Mouse (Mus musculus): Measurements from ENCODE around the gene Nkrf.

Gene Nkrf

GRCm38 (mm10) chrX:36863766-36864608 is 38.7 kb downstream of the Nkrf start:
- in situ Hi-C loops (cut with MboI, MseI) = no loop called here

- in situ Hi-C loops (cut with MboI, MseI) = no loop called here
Observed at GRCm38 (mm10) chrX:36852631-36853030, 50.1 kb downstream of the Nkrf start.

- in situ Hi-C loops (cut with MboI, MseI) = no loop called here
Observed at GRCm38 (mm10) chrX:36847152-36847551, 55.5 kb downstream of the Nkrf start.

- in situ Hi-C loops (cut with MboI, MseI) = loop anchor here in 1 of 2 experiments (5.0 kb wide), 1 partner anchor 184 kb away; no protein-coding TSS in a partner anchor
Observed at GRCm38 (mm10) chrX:36843346-36843990, 59.2 kb downstream of the Nkrf start.

GRCm38 (mm10) chrX:36841698-36842097 is 61.0 kb downstream of the Nkrf start:
- in situ Hi-C loops (cut with MboI, MseI) = loop anchor here in 1 of 2 experiments (5.0 kb wide), 1 partner anchor 186 kb away; no protein-coding TSS in a partner anchor

GRCm38 (mm10) chrX:36839391-36839790 is 63.3 kb downstream of the Nkrf start:
- in situ Hi-C loops (cut with MboI, MseI) = no loop called here

Data from T-helper 17 cell (primary cell).